8 mouse cellular contexts compared by ENCODE assay signal in the genomic region with DNA sequence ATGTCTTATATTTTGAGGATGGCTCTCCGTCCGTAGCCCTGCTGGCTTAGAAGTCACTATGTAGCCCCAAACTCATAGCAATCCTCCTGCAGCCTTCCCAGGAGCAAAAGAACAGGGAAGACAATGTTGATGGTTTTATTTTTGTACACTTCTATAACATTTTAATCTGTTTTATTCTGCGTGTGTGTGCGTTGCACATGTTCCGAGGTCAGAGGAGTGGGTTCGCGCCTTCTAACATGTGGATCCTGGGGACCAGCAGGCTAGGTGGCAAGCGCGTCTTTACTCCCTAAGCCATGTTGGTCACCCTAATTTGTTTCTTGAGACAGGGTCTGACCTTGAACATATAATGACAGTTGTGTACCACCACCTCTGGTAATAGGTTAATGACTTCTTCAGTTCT. TPM values are rescaled to one million over a fixed set of nuclear protein-coding genes. Genes with fewer than 3 reads are reported as not detected.
DNase-seq lines count a peak whose midpoint lies in the region; ATAC-seq and TF ChIP-seq lines count a peak whose summit lies in the region.

No protein-coding gene starts in this region.

- peaks cover 35% of the 10 kb centered on the region for H3K27me3 ChIP-seq in heart, embryonic 14.5 days (ENCODE audit: control insufficient read depth, insufficient read depth, low read length)
- H3K27me3 ChIP-seq in hindbrain, embryonic 12.5 days, result peaks cover 77% of the 10 kb centered on the region
- peaks cover 61% of the 10 kb centered on the region for H3K27me3 ChIP-seq in midbrain, embryonic 11.5 days (ENCODE audit: control insufficient read depth, insufficient read depth, low read length)

- H3K4me2 ChIP-seq in heart, embryonic 14.5 days (ENCODE audit: low read length), result peak overlapping the region; percentile 80
- peak overlapping the region; percentile 92 for H3K4me2 ChIP-seq in hindbrain, embryonic 12.5 days (replicated peaks)
- peak overlapping the region; percentile 86 for H3K4me2 ChIP-seq in midbrain, embryonic 11.5 days

- peaks cover 10 to 32% of the 10 kb centered on the region in 2 experiments for H3K4me1 ChIP-seq in heart, embryonic 14.5 days (ENCODE audit: control insufficient read depth in 2 of 2, insufficient read depth in 2 of 2, low read length in 2 of 2)
- peaks cover 15% of the 10 kb centered on the region for H3K4me1 ChIP-seq in bone marrow macrophage, adult 2 months (ENCODE audit: control insufficient read depth, insufficient read depth, low read length)
- peaks cover 16% of the 10 kb centered on the region for H3K4me1 ChIP-seq in hindbrain, embryonic 12.5 days
- peaks cover 5% of the 10 kb centered on the region for H3K4me1 ChIP-seq in midbrain, embryonic 11.5 days (ENCODE audit: control insufficient read depth, insufficient read depth, low read length)

- peak overlapping the region; percentile 88 for H3K9ac ChIP-seq in heart, embryonic 14.5 days (ENCODE audit: low read length)
- H3K9ac ChIP-seq in hindbrain, embryonic 12.5 days, result peak overlapping the region; percentile 75
- peak overlapping the region; percentile 66; the same call in 1 of the 2 replicates for H3K9ac ChIP-seq in midbrain, embryonic 11.5 days (ENCODE audit: low read length)

- WGBS in heart, embryonic 14.5 days, result 52% methylated on average over 9 of the region's 9 CpGs
- WGBS in hindbrain, embryonic 12.5 days, result 50% methylated on average over 9 of the region's 9 CpGs
- 50% methylated on average over 9 of the region's 9 CpGs for WGBS in midbrain, embryonic 11.5 days

- no peaks in the 10 kb centered on the region for H3K9me3 ChIP-seq in heart, embryonic 14.5 days (ENCODE audit: control insufficient read depth, low read length)
- H3K9me3 ChIP-seq in hindbrain, embryonic 12.5 days (replicated peaks), result 0 out of 2 replicates have a peak, but pooled peaks cover 4% of the 10 kb centered on the region
- no peaks in the 10 kb centered on the region for H3K9me3 ChIP-seq in midbrain, embryonic 11.5 days (ENCODE audit: control insufficient read depth, low read length)

- no peaks in the 10 kb centered on the region for H3K36me3 ChIP-seq in heart, embryonic 14.5 days (ENCODE audit: control insufficient read depth, insufficient read depth, low read length)
- H3K36me3 ChIP-seq in hindbrain, embryonic 12.5 days, result no peaks in the 10 kb centered on the region
- H3K36me3 ChIP-seq in midbrain, embryonic 11.5 days (ENCODE audit: control insufficient read depth, insufficient read depth, low read length), result no peaks in the 10 kb centered on the region

- peak overlapping the region; percentile 89 to 95 for H3K4me3 ChIP-seq in heart, embryonic 14.5 days (ENCODE audit: control insufficient read depth in 1 of 2, insufficient read depth in 1 of 2, low read depth in 1 of 2, low read length in 2 of 2)
- H3K4me3 ChIP-seq in bone marrow macrophage, adult 2 months (ENCODE audit: insufficient read depth, low read length), result peak overlapping the region; percentile 93
- peak overlapping the region; percentile 67 for H3K4me3 ChIP-seq in hindbrain, embryonic 12.5 days
- H3K4me3 ChIP-seq in midbrain, embryonic 11.5 days (ENCODE audit: low read depth, low read length), result peak overlapping the region; percentile 61

- H3K27ac ChIP-seq in heart, embryonic 14.5 days (replicated peaks in 1 of 2; ENCODE audit: control insufficient read depth in 1 of 2, insufficient read depth in 1 of 2, low read depth in 2 of 2, low read length in 2 of 2), result peak overlapping the region; percentile 52 to 72; a peak in 3 of 4 replicates
- H3K27ac ChIP-seq in bone marrow macrophage, adult 2 months (ENCODE audit: insufficient read depth, low read depth, low read length), result peak overlapping the region; percentile 65
- H3K27ac ChIP-seq in hindbrain, embryonic 12.5 days, result no peak overlapping the region
- H3K27ac ChIP-seq in midbrain, embryonic 11.5 days (ENCODE audit: low read depth, low read length), result no peak overlapping the region

- no peak for TF ChIP-seq CTCF in bone marrow macrophage, adult 2 months (IDR thresholded peaks at IDR 0.05; ENCODE audit: low read depth, low read length)

- TF ChIP-seq POLR2A in bone marrow macrophage, adult 2 months (IDR thresholded peaks at IDR 0.05; ENCODE audit: borderline replicate concordance, low read depth, low read length), result no peak

- no peak for DNase-seq in heart, adult 9 months (ENCODE audit: low spot score in 2 of 2)
- peak; percentile 86 for DNase-seq in midbrain, embryonic 11.5 days (ENCODE audit: low spot score, missing footprints)
- DNase-seq in urinary bladder, postnatal 25 days (ENCODE audit: low spot score), result no peak
- no peak for DNase-seq in gastrocnemius, adult 8-10 months (ENCODE audit: low spot score in 2 of 2)
- DNase-seq in frontal cortex, postnatal 36 days (ENCODE audit: low spot score in 2 of 2), result no peak

- no peak for ATAC-seq in heart, embryonic 14.5 days (ENCODE audit: insufficient number of reproducible peaks, insufficient read depth, low FRiP score, low read depth)
- no peak for ATAC-seq in hindbrain, embryonic 12.5 days (ENCODE audit: low FRiP score)
- no peak for ATAC-seq in midbrain, embryonic 11.5 days (ENCODE audit: low FRiP score)

RNA-seq across cellular contexts. Expression of gene Jak3, which starts 0.7 kb away (rescaled TPM):
- polyA plus RNA-seq in heart, embryonic 14.5 days (2014; fragmentation: Nextera tagmentation; extraction: Ambion mirVana), result 5.9 and 6.3 TPM in 2 replicates
- 15.6 and 15.7 TPM in 2 replicates for polyA plus RNA-seq in bone marrow macrophage, adult 2 months (2012; ENCODE audit: insufficient read depth, insufficient read length, missing spikeins)
- polyA plus RNA-seq in hindbrain, embryonic 12.5 days (2016; fragmentation: Nextera tagmentation; extraction: Ambion mirVana), result 3.7 and 3.8 TPM in 2 replicates
- polyA plus RNA-seq in midbrain, embryonic 11.5 days (2014; fragmentation: Nextera tagmentation; extraction: Ambion mirVana), result 1.3 and 1.7 TPM in 2 replicates
- 1 to 10 TPM; 1.4 to 2.0 (median 1.6) TPM for total RNA-seq in gastrocnemius, adult 8-10 months (2022)

RNA-seq across cellular contexts. Expression of gene Unc13a, which starts 5.2 kb away (rescaled TPM):
- polyA plus RNA-seq in heart, embryonic 14.5 days (2014; fragmentation: Nextera tagmentation; extraction: Ambion mirVana), result 0.38 and 0.89 TPM in 2 replicates
- 1.0 and 1.3 TPM in 2 replicates for polyA plus RNA-seq in bone marrow macrophage, adult 2 months (2012; ENCODE audit: insufficient read depth, insufficient read length, missing spikeins)
- polyA plus RNA-seq in hindbrain, embryonic 12.5 days (2016; fragmentation: Nextera tagmentation; extraction: Ambion mirVana), result 13.9 and 16.1 TPM in 2 replicates
- 5.4 and 6.5 TPM in 2 replicates for polyA plus RNA-seq in midbrain, embryonic 11.5 days (2014; fragmentation: Nextera tagmentation; extraction: Ambion mirVana)
- under 1 TPM in 3 of 4 experiments, not detected in 1; 0.10 to 0.21 (median 0.20) TPM for total RNA-seq in gastrocnemius, adult 8-10 months (2022)

RNA-seq across cellular contexts. Expression of gene Insl3, which starts 12.2 kb away (rescaled TPM):
- 2.4 and 2.7 TPM in 2 replicates for polyA plus RNA-seq in heart, embryonic 14.5 days (2014; fragmentation: Nextera tagmentation; extraction: Ambion mirVana)
- 5.0 and 5.1 TPM in 2 replicates for polyA plus RNA-seq in bone marrow macrophage, adult 2 months (2012; ENCODE audit: insufficient read depth, insufficient read length, missing spikeins)
- polyA plus RNA-seq in hindbrain, embryonic 12.5 days (2016; fragmentation: Nextera tagmentation; extraction: Ambion mirVana), result 0.69 TPM in 1 of 2 replicates, not detected in the other
- 0.44 and 0.48 TPM in 2 replicates for polyA plus RNA-seq in midbrain, embryonic 11.5 days (2014; fragmentation: Nextera tagmentation; extraction: Ambion mirVana)
- under 1 TPM in 1 of 4 experiments, not detected in 3; 0.54 TPM for total RNA-seq in gastrocnemius, adult 8-10 months (2022)

RNA-seq across cellular contexts. Expression of gene B3gnt3, which starts 24.8 kb away (rescaled TPM):
- polyA plus RNA-seq in heart, embryonic 14.5 days (2014; fragmentation: Nextera tagmentation; extraction: Ambion mirVana), result 3.0 and 3.1 TPM in 2 replicates
- polyA plus RNA-seq in bone marrow macrophage, adult 2 months (2012; ENCODE audit: insufficient read depth, insufficient read length, missing spikeins), result 23.7 and 24.1 TPM in 2 replicates
- polyA plus RNA-seq in hindbrain, embryonic 12.5 days (2016; fragmentation: Nextera tagmentation; extraction: Ambion mirVana), result 0.59 and 0.86 TPM in 2 replicates
- 0.38 and 0.63 TPM in 2 replicates for polyA plus RNA-seq in midbrain, embryonic 11.5 days (2014; fragmentation: Nextera tagmentation; extraction: Ambion mirVana)
- 1 to 10 TPM; 1.3 to 1.8 (median 1.5) TPM for total RNA-seq in gastrocnemius, adult 8-10 months (2022)

RNA-seq across cellular contexts. Expression of gene Fcho1, which starts 48.7 kb away (rescaled TPM):
- 0.61 and 1.4 TPM in 2 replicates for polyA plus RNA-seq in heart, embryonic 14.5 days (2014; fragmentation: Nextera tagmentation; extraction: Ambion mirVana)
- 7.2 and 8.8 TPM in 2 replicates for polyA plus RNA-seq in bone marrow macrophage, adult 2 months (2012; ENCODE audit: insufficient read depth, insufficient read length, missing spikeins)
- polyA plus RNA-seq in hindbrain, embryonic 12.5 days (2016; fragmentation: Nextera tagmentation; extraction: Ambion mirVana), result 38.4 and 39.4 TPM in 2 replicates
- polyA plus RNA-seq in midbrain, embryonic 11.5 days (2014; fragmentation: Nextera tagmentation; extraction: Ambion mirVana), result 12.9 and 15.3 TPM in 2 replicates
- under 1 TPM in 2 of 4 experiments, not detected in 2; 0.08 to 0.65 TPM for total RNA-seq in gastrocnemius, adult 8-10 months (2022)

Comparison
In these comparisons a context has a peak if more than half of its experiments do, and no peak if none do; other contexts are left out.
1. H3K27ac ChIP-seq: peak in heart, embryonic 14.5 days (2 of 2) and bone marrow macrophage, adult 2 months (single experiment); none in hindbrain, embryonic 12.5 days (single experiment) and midbrain, embryonic 11.5 days (single experiment).
2. Peak in every context shown above with its lines, with median percentiles within 50 percentile points of each other: H3K4me2 ChIP-seq, H3K4me3 ChIP-seq and H3K9ac ChIP-seq.